Mouse (Mus musculus) mature B cell (primary cell): ENCODE measurements around the gene Tmeff2.

ENCODE experiments used
- in situ Hi-C: fragments of 300-500 bp; cut with MboI; formaldehyde crosslinking; loops from 2 replicates; pipeline ENCODE4 v1.14.3; 2019

Gene Tmeff2

GRCm38 (mm10) chr1:50979358-50980081, 79.1 kb downstream of the Tmeff2 start:
- in situ Hi-C loops = no loop called here

- in situ Hi-C loops = no loop called here
Measured at GRCm38 (mm10) chr1:50980591-50980990, 80.1 kb downstream of the Tmeff2 start.

- in situ Hi-C loops = no loop called here
Measured at GRCm38 (mm10) chr1:50981151-50981828, 80.8 kb downstream of the Tmeff2 start.

DNA sequence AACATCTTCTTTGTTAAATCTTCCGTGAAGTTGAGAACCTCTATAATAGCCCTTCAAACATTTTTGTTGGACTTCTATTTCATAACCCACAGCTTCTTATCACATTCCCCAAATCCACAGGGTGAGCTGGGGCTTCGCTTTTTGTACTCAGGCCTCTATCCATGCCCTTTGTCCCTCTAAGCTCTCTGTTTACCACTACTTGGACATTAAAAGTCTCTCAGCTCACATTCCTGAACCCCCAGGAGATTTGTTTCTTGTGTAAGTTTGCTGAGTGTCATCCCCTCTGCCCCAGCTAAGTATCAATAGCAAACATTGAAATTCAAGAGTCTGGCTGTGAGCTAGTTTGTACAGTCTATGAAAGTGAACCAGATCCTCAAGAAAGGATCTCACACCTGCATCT, 90.2 kb downstream of the Tmeff2 start:
- in situ Hi-C loops = no loop called here

DNA sequence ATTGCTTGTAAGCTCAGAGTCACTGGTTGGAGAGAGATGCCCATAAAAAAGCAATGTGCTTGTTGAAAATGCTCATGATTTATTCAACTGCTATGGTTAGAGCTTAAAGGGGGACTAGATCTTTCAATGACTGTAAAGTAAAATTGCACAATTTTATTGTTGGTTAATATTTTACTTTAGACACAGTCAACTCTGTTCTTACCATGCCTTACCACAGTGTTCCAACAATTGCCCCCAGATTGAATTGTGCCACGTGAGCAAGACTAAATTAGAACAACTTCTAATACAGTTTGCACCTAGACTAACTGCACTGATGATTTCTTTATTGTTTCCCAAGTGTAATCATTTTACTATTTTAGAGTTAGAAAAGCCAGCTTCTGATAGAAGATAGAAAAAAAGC, 94.1 kb downstream of the Tmeff2 start:
- in situ Hi-C loops = no loop called here

- in situ Hi-C loops = no loop called here
Measured at GRCm38 (mm10) chr1:50999793-51000192, 99.3 kb downstream of the Tmeff2 start.

GRCm38 (mm10) chr1:51008344-51008743, 107.9 kb downstream of the Tmeff2 start:
- in situ Hi-C loops = no loop called here

DNA sequence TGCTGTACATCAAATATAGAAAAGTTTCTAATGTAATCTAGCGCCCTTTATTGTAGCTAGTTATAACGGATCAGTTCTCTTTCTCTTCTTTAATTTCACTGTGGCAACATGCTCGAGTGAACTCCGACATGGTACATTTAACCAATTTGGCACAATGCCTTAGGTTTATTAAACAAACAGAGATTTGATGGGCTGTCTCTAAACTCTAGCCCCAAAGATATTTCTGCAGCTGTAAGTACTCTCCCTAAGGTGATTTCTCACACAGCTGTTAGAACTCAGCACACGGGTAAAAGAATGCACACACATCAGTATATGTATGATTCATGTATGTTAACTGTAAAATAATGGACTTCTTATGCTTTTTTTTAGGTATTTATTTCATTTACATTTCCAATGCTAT, 139.8 kb downstream of the Tmeff2 start:
- in situ Hi-C loops = no loop called here

DNA sequence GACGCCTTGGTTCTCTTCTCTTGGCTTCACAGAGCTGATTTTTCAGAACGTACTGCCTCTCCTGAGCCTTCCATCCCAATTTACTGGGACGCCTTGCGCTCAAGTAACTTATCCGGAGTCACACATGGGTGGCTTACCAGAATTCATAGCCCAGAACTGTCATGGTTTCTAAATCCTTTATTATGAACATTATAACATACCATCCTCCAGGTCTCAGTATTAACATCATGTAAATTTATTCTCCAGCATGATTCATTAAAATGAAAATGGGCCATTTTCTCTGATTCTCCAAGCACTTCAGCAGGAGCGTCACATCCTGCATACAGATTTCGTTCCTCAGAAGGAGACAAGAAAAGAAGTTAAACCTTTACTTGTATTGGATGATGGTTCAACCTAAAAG, 144.4 kb downstream of the Tmeff2 start:
- in situ Hi-C loops = no loop called here

- in situ Hi-C loops = no loop called here
Measured at GRCm38 (mm10) chr1:51064549-51064948, 164.1 kb downstream of the Tmeff2 start.

DNA sequence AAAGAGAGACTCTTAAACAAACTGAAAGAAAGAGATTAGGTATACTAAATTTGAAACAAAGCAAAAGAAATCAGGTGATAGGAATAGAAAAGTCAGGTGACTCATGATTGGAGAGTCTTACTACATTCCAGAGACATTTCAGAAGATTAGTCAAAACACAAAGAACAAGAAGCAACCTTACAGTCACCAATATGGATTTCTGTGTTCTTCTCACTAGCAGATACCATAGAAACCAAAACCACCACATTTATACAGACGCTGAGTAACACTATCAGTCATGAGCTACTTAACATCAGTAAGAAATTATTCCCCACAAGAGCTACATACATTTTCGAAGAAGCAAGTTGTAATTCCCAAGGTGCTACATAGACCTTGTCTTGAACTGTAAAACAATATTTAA, 165.2 kb downstream of the Tmeff2 start:
- in situ Hi-C loops = no loop called here

DNA sequence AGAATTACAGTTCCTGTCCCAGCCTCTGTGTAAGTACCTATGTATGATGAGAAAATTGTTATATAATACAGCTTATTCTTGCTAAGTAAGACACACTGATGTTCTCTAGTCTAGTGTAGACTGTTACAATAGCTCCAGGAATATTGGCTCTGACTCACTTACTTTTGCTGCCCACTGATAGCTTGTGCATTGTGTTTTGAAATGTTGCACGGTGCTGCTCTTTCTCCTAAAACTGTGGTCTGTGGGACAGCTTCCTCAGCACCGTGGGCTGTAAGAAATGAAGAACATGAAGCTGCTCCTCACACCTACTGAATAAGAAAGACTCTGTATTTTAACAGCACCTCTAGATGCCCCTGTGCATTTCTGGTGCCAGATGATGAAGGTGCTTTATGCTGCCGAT, 168.4 kb downstream of the Tmeff2 start:
- in situ Hi-C loops = no loop called here

DNA sequence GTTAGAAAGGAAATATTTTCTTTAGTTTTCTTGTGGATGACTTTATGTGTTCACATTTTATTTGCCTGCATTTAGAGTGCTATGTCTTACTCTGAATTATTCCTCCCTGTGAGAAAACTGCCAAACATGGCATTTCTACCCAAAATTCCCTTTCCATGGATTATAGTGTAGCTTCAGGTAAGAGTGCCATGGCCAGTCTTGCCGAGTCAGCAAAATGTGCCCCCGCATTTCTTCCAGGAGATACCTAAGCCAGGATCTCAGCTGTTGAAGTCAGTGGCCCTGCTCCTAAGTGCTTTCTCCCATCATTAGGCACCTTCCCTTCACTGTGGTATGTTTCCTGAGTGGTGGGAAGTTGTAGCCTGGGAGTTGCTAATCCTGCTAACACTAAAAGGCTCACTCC, 168.8 kb downstream of the Tmeff2 start:
- in situ Hi-C loops = no loop called here

DNA sequence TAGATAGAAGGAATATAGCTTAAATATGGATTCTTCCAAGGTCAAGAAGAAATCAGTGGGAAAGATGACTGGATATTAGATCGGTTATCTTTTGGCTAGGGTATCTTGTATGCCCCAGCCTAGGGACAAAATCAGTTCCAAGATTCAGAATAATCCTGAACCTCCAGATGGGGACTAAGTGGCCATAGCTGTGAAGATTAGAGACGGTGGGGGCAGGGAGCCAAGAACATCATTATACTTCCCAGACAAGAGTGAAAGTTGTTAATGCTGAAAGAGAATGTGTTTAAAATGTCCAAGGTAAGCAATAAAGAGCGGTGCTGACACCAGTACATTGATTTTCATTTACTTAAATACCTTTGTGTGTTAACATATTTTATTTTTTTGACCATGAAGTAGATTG, 173.6 kb downstream of the Tmeff2 start:
- in situ Hi-C loops = no loop called here

DNA sequence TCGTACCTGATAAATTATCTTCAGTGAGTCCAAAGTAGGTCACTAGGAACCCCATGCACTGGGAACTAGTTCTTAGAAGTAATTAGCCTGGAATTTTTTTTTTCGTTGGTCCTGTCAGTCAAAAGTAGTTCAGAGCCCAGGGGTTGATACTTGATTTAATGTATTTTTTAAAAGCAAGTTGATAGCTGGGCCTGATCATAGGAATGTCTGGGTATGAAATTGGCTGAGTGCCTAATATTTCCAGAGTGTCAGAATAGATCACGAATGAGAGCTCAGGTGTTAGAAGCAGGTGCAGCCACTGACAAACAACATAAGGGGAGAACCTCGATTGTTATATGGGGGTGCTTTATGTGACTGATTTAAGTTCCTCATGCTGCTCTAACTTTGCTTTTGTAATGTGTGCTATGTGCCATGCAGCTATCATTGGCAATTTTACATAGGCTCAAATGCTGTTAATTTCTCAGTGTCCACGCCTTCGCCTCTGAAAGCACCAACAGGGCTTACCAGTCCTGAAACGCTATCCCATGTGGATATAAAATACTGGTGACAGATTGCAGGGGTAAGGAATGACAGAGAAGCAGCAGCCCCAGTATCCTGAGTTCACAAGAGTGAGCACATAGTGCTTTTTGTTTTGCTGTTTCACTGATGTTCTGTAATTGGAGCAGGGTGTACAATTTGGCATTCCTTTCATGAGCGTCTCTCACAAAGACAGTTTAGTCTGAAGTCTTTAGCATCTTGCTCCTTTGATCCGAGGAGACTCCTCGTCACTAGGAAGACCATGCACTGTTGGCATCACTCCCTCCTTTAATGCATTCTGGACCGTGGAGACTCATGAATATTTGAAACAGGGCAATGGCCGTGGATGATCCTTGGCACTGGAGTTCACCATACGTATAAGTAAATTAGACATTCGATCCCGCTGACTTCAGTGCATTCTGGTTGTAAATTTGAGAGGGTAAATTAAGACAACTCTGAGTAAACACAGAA, 175.6 kb downstream of the Tmeff2 start:
- in situ Hi-C loops = no loop called here

- in situ Hi-C loops = no loop called here
Measured at GRCm38 (mm10) chr1:51088921-51089320, 188.5 kb downstream of the Tmeff2 start.

- in situ Hi-C loops = no loop called here
Measured at GRCm38 (mm10) chr1:51089803-51090202, 189.4 kb downstream of the Tmeff2 start.

- in situ Hi-C loops = no loop called here
Measured at GRCm38 (mm10) chr1:51090212-51090761, 189.8 kb downstream of the Tmeff2 start.

DNA sequence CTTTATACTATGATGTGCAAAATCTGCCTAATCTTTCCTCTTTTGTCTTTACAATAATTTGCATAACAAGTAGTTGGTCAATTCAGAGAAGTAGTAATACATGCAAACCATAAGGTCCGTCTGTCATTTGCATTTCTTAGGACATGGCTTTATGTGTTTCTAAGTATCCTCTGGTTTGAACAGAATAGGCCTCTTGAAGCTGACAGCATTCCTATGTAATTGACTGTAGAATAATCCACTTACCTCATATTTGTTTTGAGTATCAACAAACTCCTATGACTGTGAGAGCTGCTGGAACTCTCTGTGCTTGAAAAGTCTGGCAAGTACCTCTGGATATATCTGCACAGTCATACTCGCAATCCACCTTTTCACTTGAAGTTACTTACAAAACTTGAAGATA, 194.3 kb downstream of the Tmeff2 start:
- in situ Hi-C loops = no loop called here

- in situ Hi-C loops = no loop called here
Measured at GRCm38 (mm10) chr1:51096848-51097598, 196.6 kb downstream of the Tmeff2 start.

DNA sequence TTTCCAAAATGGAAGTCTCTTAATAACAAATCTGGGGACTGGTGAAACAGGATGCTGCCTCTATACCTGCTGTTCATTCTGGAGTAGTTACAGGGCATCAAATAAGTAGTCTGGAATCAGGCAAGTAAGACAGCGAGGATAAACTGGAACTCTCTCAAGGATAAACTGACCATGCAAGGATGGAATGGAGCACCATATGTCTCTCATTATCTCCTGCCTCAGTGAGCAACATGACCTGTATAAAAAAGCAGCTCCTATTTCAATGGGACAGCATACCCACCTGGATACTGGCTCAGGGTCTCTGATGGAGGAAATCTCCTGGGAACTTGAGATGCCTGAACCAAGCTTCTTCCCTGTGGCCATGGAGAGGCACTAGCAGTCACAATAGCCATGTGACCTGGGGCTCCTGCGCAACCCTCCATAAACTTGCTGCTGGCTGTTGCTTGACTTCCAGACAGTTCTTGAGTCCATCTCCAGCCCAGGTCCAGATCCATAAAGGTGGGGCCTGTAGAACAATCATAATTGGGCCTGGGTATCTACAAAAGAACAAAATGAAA, 200.7 kb downstream of the Tmeff2 start:
- in situ Hi-C loops = no loop called here
